Mouse (Mus musculus) ES-CJ7 (cell line): ENCODE data around the gene Pkm.

Source experiments
- DNase-seq: peaks from one replicate; pipeline ENCODE4 v3.0.0; 2011; ENCODE audit warnings: low read depth, low spot score

The Pkm gene

GRCm38 (mm10) chr9:59666016-59666415 is 9.8 kb downstream of the Pkm start:
- no peak for DNase-seq

DNA sequence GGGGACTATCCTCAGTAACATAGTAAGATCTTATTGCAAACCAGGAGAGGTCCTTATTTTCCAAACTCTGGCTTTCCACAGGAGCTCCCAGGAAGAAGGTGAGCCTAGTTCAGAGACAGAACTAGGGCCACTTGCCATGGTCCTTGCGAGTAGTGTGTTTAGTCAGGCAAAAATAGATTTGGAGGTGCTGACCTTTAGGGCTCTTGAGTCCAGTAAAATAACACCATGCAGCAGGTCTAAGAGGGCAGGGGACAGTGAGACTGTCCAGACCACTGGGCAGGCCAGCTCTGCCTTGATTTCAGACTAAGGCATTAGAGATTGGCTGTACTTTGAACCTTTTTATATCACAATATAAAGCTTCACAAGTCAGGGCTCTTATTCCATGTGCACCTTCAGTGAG is 10.6 kb downstream of the Pkm start:
- no peak for DNase-seq

- DNase-seq: no peak
Measured at GRCm38 (mm10) chr9:59667250-59667649, 11.1 kb downstream of the Pkm start.

DNA sequence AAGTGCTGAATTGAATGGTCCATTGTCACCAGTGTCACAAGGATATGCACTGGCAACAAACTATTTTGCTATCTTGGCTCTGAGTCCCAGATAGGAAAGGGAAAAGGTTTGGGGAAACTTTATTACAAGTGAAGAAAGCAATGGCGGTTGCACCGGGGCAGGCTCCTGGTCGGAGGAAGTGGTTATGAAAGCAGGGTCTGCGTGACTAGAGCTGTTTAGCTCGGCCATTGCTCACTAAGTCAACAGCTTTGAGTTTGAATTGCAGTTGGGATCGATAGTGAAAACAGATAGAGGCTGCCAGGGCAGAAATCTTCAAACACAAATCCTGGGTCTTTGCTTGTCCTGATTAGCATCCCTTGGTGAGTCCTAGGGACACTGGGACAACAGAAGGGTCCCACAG is 11.7 kb downstream of the Pkm start:
- DNase-seq: no peak

- no peak for DNase-seq
Measured at GRCm38 (mm10) chr9:59668473-59668872, 12.3 kb downstream of the Pkm start.

DNA sequence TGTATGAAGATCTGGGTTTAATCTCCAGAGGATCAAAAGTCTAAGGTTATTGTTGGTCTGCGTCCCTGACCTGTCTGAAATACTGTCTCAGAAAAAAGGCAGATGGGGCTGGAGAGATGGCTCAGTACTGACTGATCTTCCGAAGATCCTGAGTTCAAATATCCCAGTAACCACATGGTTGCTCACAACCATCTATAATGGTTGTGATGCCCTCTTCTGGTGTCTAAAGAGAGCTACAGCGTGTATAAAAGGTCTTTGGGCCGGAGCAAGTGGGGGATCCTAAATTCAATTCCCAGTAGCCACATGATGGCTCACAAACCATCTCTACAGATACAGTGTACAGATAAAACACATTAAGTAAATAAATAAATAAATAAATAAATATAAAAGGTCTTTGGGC is 13.0 kb downstream of the Pkm start:
- DNase-seq: no peak

- DNase-seq: no peak
Measured at GRCm38 (mm10) chr9:59672195-59672894, 16.2 kb downstream of the Pkm start.

- no peak for DNase-seq
Measured at GRCm38 (mm10) chr9:59673427-59673826, 17.3 kb downstream of the Pkm start.

GRCm38 (mm10) chr9:59675598-59675997 is 19.4 kb downstream of the Pkm start:
- no peak for DNase-seq

DNA sequence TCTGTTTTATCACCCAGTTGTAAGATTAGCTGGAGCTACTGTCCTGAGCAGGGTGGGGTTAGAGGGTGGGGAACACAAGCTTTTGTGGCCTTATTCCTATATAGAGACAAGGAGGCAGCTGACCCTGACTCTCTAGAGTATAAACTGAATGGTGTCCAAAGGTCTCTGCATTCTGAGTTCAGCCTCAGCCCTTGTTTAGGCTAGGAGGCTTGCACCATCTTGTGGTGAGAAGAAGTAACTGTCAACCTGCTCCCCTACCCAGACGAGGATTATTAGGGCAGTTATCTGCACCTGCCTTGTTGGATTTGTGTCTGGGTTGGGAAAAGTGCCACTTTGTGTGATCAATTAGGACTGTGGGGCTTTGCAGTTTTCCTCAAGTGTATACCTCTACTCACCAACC is 22.1 kb downstream of the Pkm start:
- peak; percentile 58 for DNase-seq

DNA sequence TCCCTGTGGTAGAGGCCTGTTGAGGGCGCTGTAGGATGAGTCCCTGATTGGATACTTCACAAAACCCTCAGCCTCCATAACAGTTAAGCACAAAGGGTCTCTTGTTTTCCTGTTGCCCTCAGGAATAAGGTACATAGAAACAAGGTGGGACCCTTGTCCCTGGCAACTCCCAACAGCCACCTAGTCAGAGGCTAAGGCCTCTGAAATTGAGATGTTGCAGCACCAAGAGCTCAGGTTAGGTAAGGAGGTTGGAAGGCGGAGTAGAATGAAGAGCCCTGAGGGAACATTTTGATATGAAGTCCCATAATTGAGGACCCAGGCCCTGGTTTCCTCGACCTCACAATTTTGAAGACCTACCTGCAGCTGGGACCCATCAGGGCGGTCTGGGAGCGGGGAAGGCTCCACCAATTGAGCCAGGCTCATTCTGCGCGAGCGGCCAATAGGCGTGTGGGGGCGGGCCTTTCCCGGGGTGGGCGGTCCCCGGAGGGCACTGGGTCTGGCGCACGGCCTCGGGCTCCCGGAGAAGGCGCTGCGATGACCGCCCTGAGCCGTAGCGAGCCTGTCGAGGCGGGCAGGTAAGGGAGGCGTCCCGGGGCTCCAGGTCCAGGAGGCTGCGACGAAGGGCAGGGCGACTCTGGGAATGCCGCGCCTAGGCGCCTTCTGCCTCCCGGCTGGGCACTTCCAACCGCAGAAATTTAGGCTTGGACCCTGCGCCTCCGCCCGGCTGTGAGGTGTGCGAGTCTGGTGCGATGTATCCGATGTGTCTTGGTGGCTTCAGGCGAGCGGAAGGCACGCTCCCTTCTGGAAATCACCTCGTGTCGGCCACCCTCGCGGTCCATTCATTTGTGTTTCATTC is 23.7 kb downstream of the Pkm start, which contains the start of gene Gramd2:
TSS of gene Gramd2 (plus strand) at position 467 of the 856 bp plus-strand sequence.
- peak; percentile 77 for DNase-seq

GRCm38 (mm10) chr9:59680534-59680875 is 24.3 kb downstream of the Pkm start:
- DNase-seq: no peak

GRCm38 (mm10) chr9:59684020-59684419 is 27.9 kb downstream of the Pkm start:
- DNase-seq: no peak

- peak; percentile 40 for DNase-seq
Measured at GRCm38 (mm10) chr9:59687416-59688046, 31.4 kb downstream of the Pkm start.

DNA sequence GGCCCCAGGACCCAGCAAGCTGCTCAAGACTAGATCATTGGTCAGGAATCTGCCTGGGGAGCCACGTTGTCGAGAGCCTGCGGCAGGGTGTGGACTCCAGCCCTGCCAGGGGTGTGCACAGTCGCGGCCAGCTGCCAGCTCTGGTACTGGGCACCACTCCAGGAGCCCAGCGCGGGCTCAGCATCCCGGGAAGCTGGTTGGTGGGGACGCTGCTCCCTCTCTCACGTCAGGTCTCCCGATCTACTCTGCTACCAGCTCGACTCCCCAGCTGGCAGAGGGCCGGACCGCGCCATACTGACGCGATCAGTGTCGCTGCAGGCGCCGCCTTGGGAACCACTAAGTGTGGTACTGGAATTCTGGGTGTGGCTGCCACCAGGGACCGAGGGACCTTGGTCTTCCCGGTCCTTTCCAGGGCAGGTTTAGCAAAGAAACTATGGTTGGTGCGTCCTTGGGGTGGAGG is 35.5 kb downstream of the Pkm start:
- no peak for DNase-seq

- DNase-seq: no peak
Measured at GRCm38 (mm10) chr9:59692145-59692544, 36.0 kb downstream of the Pkm start.

DNA sequence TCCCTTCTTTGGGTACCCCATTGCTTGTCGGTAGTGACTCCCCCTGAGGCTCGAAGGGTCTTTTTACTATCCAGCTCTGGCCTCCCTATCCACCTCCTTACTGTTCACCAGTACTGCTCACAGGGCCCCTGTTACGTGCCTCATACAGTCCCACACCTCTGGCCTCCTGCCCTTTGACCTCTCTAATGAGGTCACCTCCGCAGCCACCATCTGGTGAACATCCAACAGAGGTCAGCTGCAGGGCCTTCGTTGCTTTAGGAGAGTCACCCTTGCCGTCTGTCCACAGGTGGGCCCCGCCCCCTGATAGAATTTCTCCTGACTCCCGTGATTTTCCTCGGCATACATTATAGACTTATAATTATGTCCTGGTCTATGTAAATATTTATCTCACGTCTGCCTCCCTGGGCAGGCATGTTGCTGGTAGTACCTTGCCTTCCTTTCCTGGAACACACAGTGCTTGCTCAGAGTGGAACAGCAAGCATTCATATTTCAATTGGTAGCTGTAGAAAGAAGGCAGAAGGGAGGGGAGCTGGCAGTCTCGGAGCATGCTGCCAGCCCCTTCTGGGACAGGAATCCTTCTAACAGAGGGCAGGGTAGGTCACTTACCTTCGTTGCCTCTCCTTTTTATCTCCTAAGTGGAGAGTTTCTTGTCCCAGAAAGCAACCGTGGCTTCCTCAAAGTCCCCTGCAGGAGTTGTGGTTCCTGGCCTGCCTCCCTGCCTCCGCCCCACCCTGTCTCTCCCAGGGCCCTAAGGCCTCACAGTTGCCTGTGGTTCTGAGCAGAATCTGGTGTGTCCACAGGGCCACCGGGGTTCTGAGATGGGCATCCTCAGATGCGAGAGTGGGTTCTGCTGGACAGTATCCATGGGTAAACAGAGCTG is 38.6 kb downstream of the Pkm start:
- DNase-seq: no peak

GRCm38 (mm10) chr9:59695451-59695813 is 39.3 kb downstream of the Pkm start:
- DNase-seq: no peak

- DNase-seq: no peak
Measured at GRCm38 (mm10) chr9:59696381-59696780, 40.2 kb downstream of the Pkm start.

- DNase-seq: no peak
Measured at GRCm38 (mm10) chr9:59701094-59701493, 44.9 kb downstream of the Pkm start.

DNA sequence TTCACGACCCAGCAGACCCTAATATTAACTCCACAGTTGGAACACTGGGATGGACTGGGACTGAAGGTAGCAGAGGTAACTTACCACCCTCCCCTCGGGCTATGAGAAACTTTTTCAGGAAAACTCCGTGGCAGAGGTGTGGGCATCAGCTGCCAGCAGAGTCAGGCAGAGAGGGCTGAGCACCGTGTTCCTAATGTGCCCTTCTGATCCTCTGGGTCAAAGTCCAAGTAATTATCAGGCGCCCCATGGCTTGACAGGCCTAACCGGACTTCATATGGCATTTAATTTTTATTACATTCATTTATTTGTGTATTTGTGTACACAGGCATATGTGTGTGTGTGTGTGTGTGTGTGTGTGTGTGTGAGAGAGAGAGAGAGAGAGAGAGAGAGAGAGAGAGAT is 46.9 kb downstream of the Pkm start:
- no peak for DNase-seq
